Mouse (Mus musculus) small intestine, adult 2 months (tissue): ENCODE measurements around the gene Gm9508. TPM values are rescaled to one million over a fixed set of nuclear protein-coding genes. Genes with fewer than 3 reads are reported as not detected.

ENCODE experiments used
- H3K27ac ChIP-seq: fragments of 200-500 bp; 2 replicates; pipeline ENCODE4 v1.5.1; 2012; ENCODE audit warnings: low read depth, low read length, control low read depth, inconsistent platforms; ENCODE audit not compliant: insufficient read depth
- H3K27me3 ChIP-seq: fragments of 200-500 bp; 2 replicates; pipeline ENCODE4 v1.6.1; 2012; ENCODE audit warnings: mild to moderate bottlenecking, moderate library complexity, low read length, inconsistent platforms; ENCODE audit not compliant: control insufficient read depth, insufficient read depth
- H3K36me3 ChIP-seq: fragments of 200-500 bp; 2 replicates; pipeline ENCODE4 v1.6.1; 2012; ENCODE audit warnings: mild to moderate bottlenecking, low read length, control low read depth, inconsistent platforms; ENCODE audit not compliant: control insufficient read depth, insufficient read depth
- H3K4me1 ChIP-seq: fragments of 200-500 bp; 2 replicates; pipeline ENCODE4 v1.6.1; 2012; ENCODE audit warnings: low read length, inconsistent platforms, mixed read lengths; ENCODE audit not compliant: control insufficient read depth, insufficient read depth, insufficient read length
- H3K4me3 ChIP-seq: fragments of 200-500 bp; 2 replicates; pipeline ENCODE4 v1.5.1; 2012; ENCODE audit warnings: low read depth, mild to moderate bottlenecking, control low read depth, inconsistent platforms, low read length, moderate library complexity
- CTCF ChIP-seq: fragments of 200-500 bp; IDR thresholded peaks from 2 replicates; pipeline ENCODE4 v1.5.1; 2012; ENCODE audit warnings: low read depth, mild to moderate bottlenecking, control low read depth, inconsistent platforms, low read length, moderate library complexity, mixed read lengths; ENCODE audit not compliant: insufficient replicate concordance, insufficient read length; ENCODE audit errors: extremely low read depth
- POLR2A ChIP-seq: fragments of 200-500 bp; IDR thresholded peaks from 2 replicates; pipeline ENCODE4 v1.6.1; 2012; ENCODE audit warnings: low read depth, mild to moderate bottlenecking, control low read depth, inconsistent platforms, low read length, moderate library complexity
- WGBS: fragments of 180-500 bp; shearing (Covaris S2); methylation state at CpG from one replicate; pipeline ENCODE4 v1.1.7; 2018; 5-methylcytosine and 5-hydroxymethylcytosine counted together
- polyA plus RNA-seq: library from polyadenylated mRNA; depleted of rRNA; stranded (reverse); fragments of >200 nt; gene quantifications from 2 replicates; pipeline ENCODE4 v1.2.3, GENCODE M21; 2012

The Gm9508 gene
- polyA plus RNA-seq, 1 experiment: not detected

- no peak for TF ChIP-seq CTCF
- H3K4me3 ChIP-seq: no peak overlapping the region
- H3K27ac ChIP-seq: no peak overlapping the region
- peaks cover 8% of the 10 kb centered on the region for H3K4me1 ChIP-seq
- no peaks in the 10 kb centered on the region; the same call in 1 of the 2 replicates for H3K27me3 ChIP-seq
- 31% methylated on average over 10 of the region's 10 CpGs for WGBS
- H3K36me3 ChIP-seq: no peaks in the 10 kb centered on the region
These were observed 10.0 kb downstream of the Gm9508 start for GRCm38 (mm10) chr10:77687021-77687420.

DNA sequence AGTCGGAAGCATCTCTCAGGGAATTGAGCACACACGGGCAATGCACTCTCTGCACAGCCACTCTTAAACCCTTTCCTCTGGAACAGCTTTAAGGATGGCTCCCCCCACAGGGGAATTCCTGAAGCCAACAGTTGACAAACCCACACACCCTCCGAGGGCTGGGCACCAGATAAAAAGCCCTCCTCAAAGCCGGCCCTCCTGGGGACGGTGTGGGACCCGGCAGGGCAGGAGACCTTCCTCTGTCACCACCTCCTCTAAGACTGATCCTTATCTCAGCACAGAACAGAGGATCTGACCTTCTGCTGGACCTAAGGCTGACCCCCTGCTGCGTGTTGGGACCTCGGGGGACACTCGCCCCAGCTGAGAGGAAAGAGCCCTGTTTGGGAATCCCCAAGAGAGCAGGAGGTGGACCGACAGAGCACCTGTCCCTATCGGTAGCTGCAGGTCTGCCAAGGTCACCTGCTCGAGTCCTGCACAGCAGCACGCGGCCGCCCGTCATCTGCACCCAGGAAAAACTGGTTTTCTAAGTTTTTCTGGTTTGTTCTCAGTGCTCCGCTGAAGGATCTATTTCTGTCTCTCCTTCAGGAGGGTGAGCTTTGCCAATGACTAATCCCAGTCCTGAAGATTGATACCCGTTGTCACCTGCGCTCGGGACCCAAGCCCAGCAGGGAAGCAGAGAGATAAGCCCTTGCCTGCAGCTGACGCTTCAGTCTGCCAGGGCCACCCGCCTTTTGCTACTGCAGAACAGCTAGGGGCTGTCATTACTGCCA, 11.0 kb downstream of the Gm9508 start, which contains the start of gene Tspear:
Tspear (plus strand) TSS at position 675 of the 770 bp plus-strand sequence.
- H3K4me3 ChIP-seq: no peak within 1 kb of the TSS
- peaks cover 8% of the 10 kb centered on the region for H3K4me1 ChIP-seq
- H3K27ac ChIP-seq: no peak within 1 kb of the TSS
- H3K36me3 ChIP-seq: no peaks in the 10 kb centered on the region
- H3K27me3 ChIP-seq: no peaks in the 10 kb centered on the region; the same call in 1 of the 2 replicates
- WGBS: 6% methylated on average over 22 of the region's 22 CpGs
- no peak for TF ChIP-seq POLR2A

GRCm38 (mm10) chr10:77684181-77684580, 12.9 kb downstream of the Gm9508 start:
- 64% methylated on average over 8 of the region's 8 CpGs for WGBS
- H3K4me3 ChIP-seq: no peak overlapping the region
- no peaks in the 10 kb centered on the region; the same call in 1 of the 2 replicates for H3K27me3 ChIP-seq
- peaks cover 8% of the 10 kb centered on the region for H3K4me1 ChIP-seq
- TF ChIP-seq CTCF: no peak
- no peak for TF ChIP-seq POLR2A
- no peak overlapping the region for H3K27ac ChIP-seq
- H3K36me3 ChIP-seq: no peaks in the 10 kb centered on the region

GRCm38 (mm10) chr10:77682994-77683393, 14.0 kb downstream of the Gm9508 start:
- Histone ChIP-seq H3K27ac (no peak overlapping the region), H3K27me3 (peaks cover 2% of the 10 kb centered on the region; the same call in 1 of the 2 replicates), H3K4me3 (no peak overlapping the region), H3K4me1 (peaks cover 8% of the 10 kb centered on the region), H3K36me3 (no peaks in the 10 kb centered on the region)
- 84% methylated on average over 7 of the region's 7 CpGs for WGBS
- no peak for TF ChIP-seq CTCF
- no peak for TF ChIP-seq POLR2A

GRCm38 (mm10) chr10:77677562-77677961, 19.5 kb downstream of the Gm9508 start:
- H3K4me1 ChIP-seq: peaks cover 4% of the 10 kb centered on the region; the same call in 1 of the 2 replicates
- peak overlapping the region; percentile 25 for H3K4me3 ChIP-seq
- no peak overlapping the region for H3K27ac ChIP-seq
- 2% methylated on average over 35 of the region's 35 CpGs for WGBS
- H3K27me3 ChIP-seq: peaks cover 11% of the 10 kb centered on the region; the same call in 1 of the 2 replicates
- TF ChIP-seq CTCF: no peak
- no peak for TF ChIP-seq POLR2A
- H3K36me3 ChIP-seq: no peaks in the 10 kb centered on the region

DNA sequence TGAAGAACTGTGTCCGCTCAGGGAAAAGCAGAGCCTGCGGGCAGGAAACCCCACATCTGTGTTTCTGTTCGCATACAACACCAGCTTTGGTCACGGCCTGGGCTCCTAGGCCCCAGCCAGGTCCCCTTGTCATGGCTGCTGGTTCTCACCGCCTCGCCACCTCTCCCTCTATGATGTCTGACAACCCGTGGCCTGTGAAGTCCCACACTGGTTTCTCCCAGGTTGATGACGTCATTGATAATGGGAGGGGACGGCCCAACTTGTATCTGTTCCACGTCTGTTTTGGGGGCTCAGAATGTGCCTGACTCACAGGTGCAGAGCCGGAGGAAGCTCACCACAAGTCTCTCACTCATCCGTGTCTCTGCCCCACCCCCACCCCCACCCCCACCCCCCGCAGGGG, 23.3 kb downstream of the Gm9508 start:
- TF ChIP-seq POLR2A: no peak
- TF ChIP-seq CTCF: no peak
- WGBS: 64% methylated on average over 13 of the region's 13 CpGs
- no peaks in the 10 kb centered on the region for H3K36me3 ChIP-seq

DNA sequence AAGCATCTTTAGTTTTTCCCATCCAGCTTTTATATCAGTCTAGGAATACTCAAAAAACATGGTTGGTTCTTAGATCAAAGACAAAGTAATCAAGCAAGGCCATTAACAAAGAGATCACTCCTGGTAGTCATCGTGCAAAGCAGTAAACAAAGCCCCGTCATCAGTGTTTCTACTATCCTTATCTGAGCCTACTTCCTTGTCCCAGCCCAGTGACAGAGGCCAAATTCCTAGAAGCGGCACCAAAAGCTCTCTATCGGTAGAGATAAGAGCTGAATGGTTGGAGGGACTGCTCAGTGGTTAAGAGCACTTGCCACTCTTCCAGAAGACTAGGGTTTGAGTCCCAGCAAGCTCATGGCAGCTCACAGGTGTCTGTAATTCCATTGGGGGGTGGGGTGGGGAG, 25.5 kb downstream of the Gm9508 start:
- no peaks in the 10 kb centered on the region for H3K36me3 ChIP-seq
- TF ChIP-seq CTCF (no peak), POLR2A (no peak)
- no peaks in the 10 kb centered on the region for H3K27me3 ChIP-seq
- H3K4me1 ChIP-seq: peaks cover 1% of the 10 kb centered on the region
- WGBS: 15% methylated on average over 4 of the region's 4 CpGs
- H3K4me3 ChIP-seq: no peak overlapping the region
- no peak overlapping the region for H3K27ac ChIP-seq

More for the DNA sequence above, 23.3 kb downstream of the Gm9508 start:
- no peak overlapping the region for H3K4me3 ChIP-seq
- peaks cover 4% of the 10 kb centered on the region for H3K4me1 ChIP-seq
- peaks cover 11% of the 10 kb centered on the region; the same call in 1 of the 2 replicates for H3K27me3 ChIP-seq
- H3K27ac ChIP-seq: no peak overlapping the region

DNA sequence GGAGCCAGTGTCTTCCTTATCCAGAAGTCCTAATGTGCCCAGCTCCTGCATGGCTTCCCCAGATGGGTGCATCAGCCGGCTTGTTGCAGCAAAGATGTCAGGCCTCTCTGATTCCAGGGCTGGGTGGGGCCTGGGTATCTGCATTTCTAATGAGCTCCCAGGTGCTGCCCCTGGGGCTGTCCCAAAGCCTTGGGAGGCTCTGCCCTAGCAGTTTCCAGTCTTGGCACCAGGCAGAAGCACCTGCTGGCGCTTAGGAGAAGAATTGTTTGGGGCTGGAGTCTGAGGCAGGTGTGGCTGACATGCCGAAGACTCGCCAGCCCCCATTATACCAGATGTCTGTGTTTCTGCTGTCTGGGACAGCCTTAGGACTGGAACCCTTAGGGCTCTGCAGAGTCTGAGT, 26.3 kb downstream of the Gm9508 start:
- H3K27ac ChIP-seq: no peak overlapping the region
- H3K27me3 ChIP-seq: no peaks in the 10 kb centered on the region
- TF ChIP-seq POLR2A (no peak), CTCF (no peak)
- no peaks in the 10 kb centered on the region for H3K36me3 ChIP-seq
- H3K4me3 ChIP-seq: no peak overlapping the region
- H3K4me1 ChIP-seq: peaks cover 1% of the 10 kb centered on the region
- WGBS: 30% methylated on average over 4 of the region's 4 CpGs
